Mouse (Mus musculus) CH12.LX (cell line): Measurements from ENCODE around the gene Atp5l. TPM values are rescaled to one million over a fixed set of nuclear protein-coding genes. Genes with fewer than 3 reads are reported as not detected.
A peak's percentile ranks its signal among the peaks of the same experiment; 100 is the strongest.

Experiments
- CTCF ChIP-seq, 2 experiments: IDR thresholded peaks in 1 of 2; conservative IDR thresholded peaks in 1 of 2; 2 replicates each; pipeline ENCODE4 v1.5.1; 2011 to 2012; ENCODE audit warnings: low read depth in 2 of 2, low read length in 2 of 2, improper control_type of control experiment in 1 of 2, inconsistent platforms in 1 of 2, mild to moderate bottlenecking in 1 of 2, moderate library complexity in 1 of 2
- JUN ChIP-seq: IDR thresholded peaks from 2 replicates; pipeline ENCODE4 v1.6.1; 2011; ENCODE audit warnings: low read depth, mild to moderate bottlenecking, low read length, improper control_type of control experiment, moderate library complexity; ENCODE audit not compliant: insufficient read depth
- JUND ChIP-seq: conservative IDR thresholded peaks from 2 replicates; pipeline ENCODE4 v1.6.1; 2011; ENCODE audit warnings: low read depth, low read length, improper control_type of control experiment
- MEF2A ChIP-seq: IDR thresholded peaks from 2 replicates; pipeline ENCODE4 v1.6.1; 2014; ENCODE audit warnings: low read depth, mild to moderate bottlenecking, inconsistent platforms, low read length, improper control_type of control experiment, borderline replicate concordance
- POLR2A ChIP-seq: IDR thresholded peaks from 2 replicates; pipeline ENCODE4 v1.6.1; 2011; ENCODE audit warnings: low read depth, mild to moderate bottlenecking, improper control_type of control experiment, low read length
- TCF12 ChIP-seq: IDR thresholded peaks from 2 replicates; pipeline ENCODE4 v1.6.1; 2014; ENCODE audit warnings: low read depth, mild to moderate bottlenecking, inconsistent platforms, low read length, improper control_type of control experiment
- ZKSCAN1 ChIP-seq: IDR thresholded peaks from 2 replicates; pipeline ENCODE4 v1.6.1; 2012; ENCODE audit warnings: low read depth, inconsistent platforms, low read length, improper control_type of control experiment, borderline replicate concordance
- ZNF384 ChIP-seq: IDR thresholded peaks from 2 replicates; pipeline ENCODE4 v1.6.1; 2012; ENCODE audit warnings: low read depth, low read length, improper control_type of control experiment, inconsistent platforms
- polyA plus RNA-seq: library from polyadenylated mRNA; unstranded; fragments of >175 nt; gene quantifications from 2 replicates; pipeline ENCODE4 v1.2.1, GENCODE M21; 2012; ENCODE audit warnings: low read depth; ENCODE audit not compliant: insufficient read length
- total RNA-seq, 2 experiments: library from RNA; depleted of rRNA; stranded (reverse); fragments of 300-350 nt in 1 of 2; fragments of >200 nt in 1 of 2; gene quantifications; 2 replicates each; pipeline ENCODE4 v1.2.3; 2012 to 2014

Gene Atp5l
- total and polyA plus RNA-seq, 3 experiments, result 277 to 720 (median 490) TPM

GRCm38 (mm10) chr9:44866501-44867240 is 53.9 kb downstream of the Atp5l start (continued):
- TF ChIP-seq ZKSCAN1 (no peak), MEF2A (0 out of 2 replicates have a peak, but pooled peaks have one; percentile 7), JUND (0 out of 2 replicates have a peak, but pooled peaks have one; percentile 17), POLR2A (0 out of 2 replicates have a peak, but pooled peaks have one; percentile 24), JUN (no peak), ZNF384 (peak; percentile 28; the same call in 1 of the 2 replicates), TCF12 (peak; percentile 54; the same call in 1 of the 2 replicates), CTCF (conservative IDR thresholded peaks at IDR 0.05 in 1 of 2, IDR thresholded peaks at IDR 0.05 in 1 of 2; ENCODE audit: low read depth in 2 of 2, low read length in 2 of 2) (no peak)
- TF ChIP-seq, all 38 proteins: peak for 15

Other genes with a start within 250 kb of the Atp5l start
- not detected in 2 replicates for gene Treh, start 247.5 kb downstream of the Atp5l start, total RNA-seq (2012; rRNA removed)
- not detected in 2 replicates for gene Treh, start 247.5 kb downstream of the Atp5l start, total RNA-seq (2014; rRNA removed)
- not detected in 2 replicates for gene Treh, start 247.5 kb downstream of the Atp5l start, polyA plus RNA-seq
- gene Phldb1, start 185.5 kb downstream of the Atp5l start, total RNA-seq (2012; rRNA removed), result 10.1 and 14.6 TPM in 2 replicates
- gene Phldb1, start 185.5 kb downstream of the Atp5l start, total RNA-seq (2014; rRNA removed), result 7.9 and 9.7 TPM in 2 replicates
- gene Phldb1, start 185.5 kb downstream of the Atp5l start, polyA plus RNA-seq, result 15.1 and 18.3 TPM in 2 replicates
- gene Arcn1, start 152.9 kb downstream of the Atp5l start, total RNA-seq (2012; rRNA removed), result 79.4 and 95.2 TPM in 2 replicates
- 145 and 150 TPM in 2 replicates for gene Arcn1, start 152.9 kb downstream of the Atp5l start, total RNA-seq (2014; rRNA removed)
- gene Arcn1, start 152.9 kb downstream of the Atp5l start, polyA plus RNA-seq, result 127 and 146 TPM in 2 replicates
- 49.8 and 51.4 TPM in 2 replicates for gene Ift46, start 152.8 kb downstream of the Atp5l start, total RNA-seq (2012; rRNA removed)
- gene Ift46, start 152.8 kb downstream of the Atp5l start, total RNA-seq (2014; rRNA removed), result 57.7 and 60.7 TPM in 2 replicates
- 77.7 and 80.0 TPM in 2 replicates for gene Ift46, start 152.8 kb downstream of the Atp5l start, polyA plus RNA-seq
- 0.25 TPM in 2 replicates for gene Tmem25, start 121.4 kb downstream of the Atp5l start, total RNA-seq (2012; rRNA removed)
- gene Tmem25, start 121.4 kb downstream of the Atp5l start, total RNA-seq (2014; rRNA removed), result 0.16 and 0.28 TPM in 2 replicates
- 0.44 and 1.5 TPM in 2 replicates for gene Tmem25, start 121.4 kb downstream of the Atp5l start, polyA plus RNA-seq
- 0.68 TPM in 1 of 2 replicates, not detected in the other for gene Ttc36, start 117.7 kb downstream of the Atp5l start, total RNA-seq (2012; rRNA removed)
- not detected in 2 replicates for gene Ttc36, start 117.7 kb downstream of the Atp5l start, total RNA-seq (2014; rRNA removed)
- gene Ttc36, start 117.7 kb downstream of the Atp5l start, polyA plus RNA-seq, result 0.37 and 0.51 TPM in 2 replicates
- 7.2 and 7.3 TPM in 2 replicates for gene Kmt2a, start 39.4 kb downstream of the Atp5l start, total RNA-seq (2012; rRNA removed)
- 2.2 and 2.5 TPM in 2 replicates for gene Kmt2a, start 39.4 kb downstream of the Atp5l start, total RNA-seq (2014; rRNA removed)
- gene Kmt2a, start 39.4 kb downstream of the Atp5l start, polyA plus RNA-seq, result 13.4 and 21.3 TPM in 2 replicates
- 18.2 and 20.7 TPM in 2 replicates for gene Ube4a, start 44.9 kb upstream of the Atp5l start, total RNA-seq (2012; rRNA removed)
- gene Ube4a, start 44.9 kb upstream of the Atp5l start, total RNA-seq (2014; rRNA removed), result 13.3 and 14.6 TPM in 2 replicates
- gene Ube4a, start 44.9 kb upstream of the Atp5l start, polyA plus RNA-seq, result 25.4 and 28.3 TPM in 2 replicates
- 11.2 and 12.7 TPM in 2 replicates for gene Cd3g, start 59.7 kb upstream of the Atp5l start, total RNA-seq (2012; rRNA removed)
- 1.3 and 1.7 TPM in 2 replicates for gene Cd3g, start 59.7 kb upstream of the Atp5l start, total RNA-seq (2014; rRNA removed)
- 2.2 and 2.9 TPM in 2 replicates for gene Cd3g, start 59.7 kb upstream of the Atp5l start, polyA plus RNA-seq
- 5.2 and 5.5 TPM in 2 replicates for gene Cd3d, start 61.0 kb upstream of the Atp5l start, total RNA-seq (2012; rRNA removed)
- 0.27 TPM in 1 of 2 replicates, not detected in the other for gene Cd3d, start 61.0 kb upstream of the Atp5l start, total RNA-seq (2014; rRNA removed)
- gene Cd3d, start 61.0 kb upstream of the Atp5l start, polyA plus RNA-seq, result 2.6 and 2.7 TPM in 2 replicates
- gene Cd3e, start 88.9 kb upstream of the Atp5l start, total RNA-seq (2012; rRNA removed), result not detected in 2 replicates
- not detected in 2 replicates for gene Cd3e, start 88.9 kb upstream of the Atp5l start, total RNA-seq (2014; rRNA removed)
- gene Cd3e, start 88.9 kb upstream of the Atp5l start, polyA plus RNA-seq, result not detected in 2 replicates
- 0.30 and 0.38 TPM in 2 replicates for gene Mpzl2, start 119.1 kb upstream of the Atp5l start, total RNA-seq (2012; rRNA removed)
- 0.18 and 0.36 TPM in 2 replicates for gene Mpzl2, start 119.1 kb upstream of the Atp5l start, total RNA-seq (2014; rRNA removed)
- gene Mpzl2, start 119.1 kb upstream of the Atp5l start, polyA plus RNA-seq, result 0.27 and 0.57 TPM in 2 replicates
- 3.1 and 3.4 TPM in 2 replicates for gene Mpzl3, start 134.4 kb upstream of the Atp5l start, total RNA-seq (2012; rRNA removed)
- 5.3 and 5.5 TPM in 2 replicates for gene Mpzl3, start 134.4 kb upstream of the Atp5l start, total RNA-seq (2014; rRNA removed)
- 4.4 and 5.2 TPM in 2 replicates for gene Mpzl3, start 134.4 kb upstream of the Atp5l start, polyA plus RNA-seq
- 0.51 and 0.88 TPM in 2 replicates for gene Jaml, start 158.4 kb upstream of the Atp5l start, total RNA-seq (2012; rRNA removed)
- gene Jaml, start 158.4 kb upstream of the Atp5l start, total RNA-seq (2014; rRNA removed), result 0.87 and 0.96 TPM in 2 replicates
- 1.1 and 1.4 TPM in 2 replicates for gene Jaml, start 158.4 kb upstream of the Atp5l start, polyA plus RNA-seq
- gene Scn2b, start 197.0 kb upstream of the Atp5l start, total RNA-seq (2012; rRNA removed), result 0.04 TPM in 1 of 2 replicates, not detected in the other
- gene Scn2b, start 197.0 kb upstream of the Atp5l start, total RNA-seq (2014; rRNA removed), result not detected in 2 replicates
- 0.07 TPM in 1 of 2 replicates, not detected in the other for gene Scn2b, start 197.0 kb upstream of the Atp5l start, polyA plus RNA-seq
- gene Scn4b, start 217.7 kb upstream of the Atp5l start, total RNA-seq (2012; rRNA removed), result 0.04 TPM in 1 of 2 replicates, not detected in the other
- 0.04 TPM in 1 of 2 replicates, not detected in the other for gene Scn4b, start 217.7 kb upstream of the Atp5l start, total RNA-seq (2014; rRNA removed)
- not detected in 2 replicates for gene Scn4b, start 217.7 kb upstream of the Atp5l start, polyA plus RNA-seq